Mouse (Mus musculus): Measurements from ENCODE around the gene Spsb2. TPM values are rescaled to one million over a fixed set of nuclear protein-coding genes. Genes with fewer than 3 reads are reported as not detected.
A peak's percentile ranks its signal among the peaks of the same experiment; 100 is the strongest.
"Not testable (repeated sequence)": the region's sequence is repeated elsewhere in the genome, so short reads cannot be mapped to it uniquely, and the experiment has no call there.

Spsb2 gene
- polyA plus RNA-seq, 1 experiment from 2014 or later = 5.7 TPM

DNA sequence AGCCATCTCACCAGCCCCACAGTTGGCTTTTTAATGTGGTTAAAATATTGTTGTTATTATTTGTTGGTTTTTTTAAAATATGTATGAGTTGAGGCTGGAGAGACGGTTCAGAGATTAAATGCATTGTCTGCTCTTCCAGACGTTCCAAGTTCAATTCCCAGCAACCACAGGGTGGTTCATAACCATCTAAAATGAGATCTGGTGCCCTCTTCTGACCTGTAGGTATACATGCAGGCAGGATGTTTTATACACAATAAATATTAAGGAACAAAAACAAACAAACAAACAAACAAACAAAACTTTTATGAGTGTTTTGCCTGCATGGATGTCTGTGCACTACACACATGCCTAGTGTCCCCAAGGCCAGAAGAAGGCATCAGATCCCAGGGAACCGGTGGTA lies 5.4 kb upstream of the Spsb2 start:
- H3K9ac ChIP-seq (ENCODE audit: low read length) = no peak overlapping the region
- no peak overlapping the region for H3K4me3 ChIP-seq (ENCODE audit: control insufficient read depth in 1 of 2, insufficient read depth in 1 of 2, low read depth in 1 of 2, low read length in 2 of 2)
- 81% methylated on average over 3 of the region's 3 CpGs for WGBS
- no peak overlapping the region for H3K4me2 ChIP-seq (ENCODE audit: low read length)
- H3K27me3 ChIP-seq (ENCODE audit: control insufficient read depth, insufficient read depth, low read length) = no peaks in the 10 kb centered on the region
- ATAC-seq (ENCODE audit: insufficient number of reproducible peaks, insufficient read depth, low FRiP score, low read depth) = no peak
- peaks cover 7 to 23% of the 10 kb centered on the region in 2 experiments for H3K4me1 ChIP-seq (ENCODE audit: control insufficient read depth in 2 of 2, insufficient read depth in 2 of 2, low read length in 2 of 2)
- H3K27ac ChIP-seq (replicated peaks in 1 of 2; ENCODE audit: control insufficient read depth in 1 of 2, insufficient read depth in 1 of 2, low read depth in 2 of 2, low read length in 2 of 2) = no peak overlapping the region
- H3K9me3 ChIP-seq (ENCODE audit: control insufficient read depth, low read length) = no peaks in the 10 kb centered on the region
- no peaks in the 10 kb centered on the region for H3K36me3 ChIP-seq (ENCODE audit: control insufficient read depth, insufficient read depth, low read length)

DNA sequence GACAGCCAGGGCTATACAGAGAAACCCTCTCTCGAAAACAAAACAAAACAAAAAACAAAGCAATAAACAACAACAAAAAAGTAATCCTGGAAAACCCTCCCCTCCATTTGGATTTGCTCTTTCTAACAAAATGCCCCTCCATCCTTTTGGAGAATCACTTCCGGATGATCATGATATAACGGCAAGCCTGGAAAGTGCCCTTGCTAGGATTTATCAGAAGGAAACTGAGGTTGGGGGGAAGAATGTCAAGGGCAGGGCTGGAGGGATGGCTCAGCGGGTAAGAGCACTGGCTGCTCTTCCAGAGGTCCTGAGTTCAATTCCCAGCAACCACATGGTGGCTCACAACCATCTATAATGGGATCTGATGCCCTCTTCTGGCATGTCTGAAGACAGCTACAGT lies 4.8 kb upstream of the Spsb2 start:
- 93% methylated on average over 4 of the region's 4 CpGs for WGBS
- H3K36me3 ChIP-seq (ENCODE audit: control insufficient read depth, insufficient read depth, low read length); ATAC-seq (ENCODE audit: insufficient number of reproducible peaks, insufficient read depth, low FRiP score, low read depth); H3K27me3 ChIP-seq (ENCODE audit: control insufficient read depth, insufficient read depth, low read length); H3K9me3 ChIP-seq (ENCODE audit: control insufficient read depth, low read length); H3K27ac ChIP-seq (replicated peaks in 1 of 2; ENCODE audit: control insufficient read depth in 1 of 2, insufficient read depth in 1 of 2, low read depth in 2 of 2, low read length in 2 of 2); H3K9ac ChIP-seq (ENCODE audit: low read length); H3K4me2 ChIP-seq (ENCODE audit: low read length); H3K4me3 ChIP-seq (ENCODE audit: control insufficient read depth in 1 of 2, insufficient read depth in 1 of 2, low read depth in 1 of 2, low read length in 2 of 2): not testable (repeated sequence)
- peaks cover 9 to 27% of the 10 kb centered on the region in 2 experiments for H3K4me1 ChIP-seq (ENCODE audit: control insufficient read depth in 2 of 2, insufficient read depth in 2 of 2, low read length in 2 of 2)

DNA sequence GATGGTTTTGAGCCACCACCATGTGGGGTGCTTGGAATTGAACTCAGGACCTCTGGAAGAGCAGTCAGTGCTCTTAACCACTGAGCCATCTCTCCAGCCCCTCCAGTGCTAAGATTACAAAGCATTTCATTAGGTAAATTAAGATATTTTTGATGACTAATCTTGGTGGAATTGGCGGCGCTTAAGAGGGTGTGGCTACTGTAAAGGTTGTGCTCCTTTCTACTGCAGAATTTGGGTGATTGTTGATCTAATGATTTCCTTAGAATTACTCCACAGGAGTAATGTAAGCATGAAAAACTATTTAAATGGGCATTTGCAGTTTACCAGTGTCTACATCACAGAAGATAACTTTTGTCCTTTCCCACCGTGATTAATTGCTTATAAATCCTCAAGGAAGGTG lies 4.1 kb upstream of the Spsb2 start:
- no peak overlapping the region for H3K27ac ChIP-seq (replicated peaks in 1 of 2; ENCODE audit: control insufficient read depth in 1 of 2, insufficient read depth in 1 of 2, low read depth in 2 of 2, low read length in 2 of 2)
- peaks cover 9 to 27% of the 10 kb centered on the region in 2 experiments for H3K4me1 ChIP-seq (ENCODE audit: control insufficient read depth in 2 of 2, insufficient read depth in 2 of 2, low read length in 2 of 2)
- ATAC-seq (ENCODE audit: insufficient number of reproducible peaks, insufficient read depth, low FRiP score, low read depth) = no peak
- 85% methylated on average over 3 of the region's 3 CpGs for WGBS
- no peaks in the 10 kb centered on the region for H3K27me3 ChIP-seq (ENCODE audit: control insufficient read depth, insufficient read depth, low read length)
- no peak overlapping the region for H3K4me3 ChIP-seq (ENCODE audit: control insufficient read depth in 1 of 2, insufficient read depth in 1 of 2, low read depth in 1 of 2, low read length in 2 of 2)
- no peak overlapping the region for H3K9ac ChIP-seq (ENCODE audit: low read length)
- H3K4me2 ChIP-seq (ENCODE audit: low read length) = no peak overlapping the region
- H3K36me3 ChIP-seq (ENCODE audit: control insufficient read depth, insufficient read depth, low read length) = no peaks in the 10 kb centered on the region
- no peaks in the 10 kb centered on the region for H3K9me3 ChIP-seq (ENCODE audit: control insufficient read depth, low read length)

DNA sequence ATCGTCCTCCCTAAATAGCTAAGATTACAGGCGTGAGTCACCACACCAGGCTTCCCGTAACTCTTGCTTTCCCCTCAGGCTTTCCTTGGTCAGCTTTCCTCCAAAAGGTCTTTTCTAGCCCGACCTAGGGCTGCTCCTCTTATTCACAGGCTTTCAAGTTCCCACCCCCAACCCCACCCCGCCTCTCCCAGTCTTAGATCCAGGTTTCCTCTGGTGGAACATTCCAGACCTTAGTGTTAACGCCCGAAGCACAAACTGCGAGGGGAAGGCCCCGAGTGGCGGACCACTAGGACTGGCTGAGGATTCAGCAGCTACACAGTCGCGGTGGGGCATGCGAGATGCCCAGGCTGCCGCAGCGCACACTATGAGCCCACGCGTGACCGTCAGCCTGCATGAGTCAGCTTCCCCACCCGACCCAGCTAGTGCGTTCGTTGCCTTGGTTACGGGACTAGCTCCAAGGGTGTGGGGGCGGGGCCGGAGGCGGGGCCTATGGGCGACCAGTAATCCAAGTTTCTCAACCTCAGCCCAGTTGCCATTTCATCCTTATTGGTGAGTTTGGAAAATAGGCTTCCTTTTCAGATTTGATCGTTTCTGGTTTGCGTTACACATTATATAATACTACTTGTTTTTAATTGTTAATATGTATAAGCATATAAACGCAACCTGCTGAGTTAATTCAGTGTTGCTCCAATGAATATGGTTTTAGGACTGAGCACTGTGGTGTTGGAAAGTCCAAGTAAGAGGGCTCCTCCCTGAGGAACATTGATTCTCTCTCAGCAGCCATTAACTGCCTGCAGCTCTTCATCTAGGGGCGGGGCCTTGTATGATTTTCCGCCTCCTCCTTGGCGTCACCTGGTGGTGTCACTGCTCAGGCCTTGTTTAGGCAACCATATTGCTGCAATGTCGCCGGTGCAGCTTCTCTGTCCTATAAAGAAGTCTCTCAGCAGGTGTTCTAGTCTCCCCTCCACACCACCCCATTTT lies 2.8 kb upstream of the Spsb2 start:
- peak overlapping the region; percentile 72 for H3K4me2 ChIP-seq (ENCODE audit: low read length)
- H3K9ac ChIP-seq (ENCODE audit: low read length) = peak overlapping the region; percentile 69

DNA sequence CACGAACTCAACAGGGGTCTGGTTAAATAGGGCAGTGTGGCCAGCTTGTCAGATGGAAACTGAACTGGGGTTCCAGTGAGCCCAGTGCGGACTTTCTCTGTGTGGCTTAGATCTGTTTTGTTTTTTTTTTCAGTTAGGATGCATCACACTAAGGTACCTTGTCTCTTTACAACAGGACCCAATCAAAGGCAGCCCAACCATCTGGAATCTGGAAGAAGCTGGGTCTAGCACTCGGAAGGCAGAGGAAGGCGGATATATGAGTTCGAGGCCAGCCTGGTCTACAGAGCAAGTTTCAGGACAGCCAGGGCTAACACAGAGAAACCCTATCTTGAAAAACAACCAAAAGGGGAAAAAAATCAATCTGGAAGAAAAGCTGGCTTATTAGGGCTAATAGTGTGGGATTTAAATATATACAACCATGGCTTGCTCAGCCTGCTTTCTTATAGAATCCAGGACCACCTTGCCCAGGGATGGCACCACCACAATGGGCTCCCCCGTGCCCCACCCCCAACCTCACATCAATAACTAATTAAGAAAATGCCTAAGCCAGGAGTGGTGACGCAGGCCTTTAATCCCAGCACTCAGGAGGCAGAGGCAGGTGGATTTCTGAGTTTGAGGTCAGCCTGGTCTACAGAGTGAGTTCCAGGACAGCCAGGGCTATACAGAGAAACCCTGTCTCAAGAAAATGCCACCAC lies 1.9 kb upstream of the Spsb2 start:
- Histone ChIP-seq H3K9me3 (ENCODE audit: control insufficient read depth, low read length) (no peaks in the 10 kb centered on the region), H3K4me2 (ENCODE audit: low read length) (peak overlapping the region; percentile 72), H3K27me3 (ENCODE audit: control insufficient read depth, insufficient read depth, low read length) (no peaks in the 10 kb centered on the region), H3K4me3 (ENCODE audit: control insufficient read depth in 1 of 2, insufficient read depth in 1 of 2, low read depth in 1 of 2, low read length in 2 of 2) (peak overlapping the region in 1 of 2 experiments; percentile 46; a peak in 2 of 4 replicates), H3K4me1 (ENCODE audit: control insufficient read depth in 2 of 2, insufficient read depth in 2 of 2, low read length in 2 of 2) (peaks cover 14 to 42% of the 10 kb centered on the region in 2 experiments), H3K36me3 (ENCODE audit: control insufficient read depth, insufficient read depth, low read length) (peaks cover 18% of the 10 kb centered on the region), H3K9ac (ENCODE audit: low read length) (peak overlapping the region; percentile 13), H3K27ac (replicated peaks in 1 of 2; ENCODE audit: control insufficient read depth in 1 of 2, insufficient read depth in 1 of 2, low read depth in 2 of 2, low read length in 2 of 2) (peak overlapping the region; percentile 61 to 90)
- 80% methylated on average over 7 of the region's 7 CpGs for WGBS
- no peak for ATAC-seq (ENCODE audit: insufficient number of reproducible peaks, insufficient read depth, low FRiP score, low read depth)

More for the DNA sequence above, 2.8 kb upstream of the Spsb2 start:
- H3K4me3 ChIP-seq (ENCODE audit: control insufficient read depth in 1 of 2, insufficient read depth in 1 of 2, low read depth in 1 of 2, low read length in 2 of 2) = peak overlapping the region; percentile 45 to 46
- H3K27me3 ChIP-seq (ENCODE audit: control insufficient read depth, insufficient read depth, low read length) = no peaks in the 10 kb centered on the region
- peaks cover 14 to 37% of the 10 kb centered on the region in 2 experiments for H3K4me1 ChIP-seq (ENCODE audit: control insufficient read depth in 2 of 2, insufficient read depth in 2 of 2, low read length in 2 of 2)
- no peaks in the 10 kb centered on the region for H3K9me3 ChIP-seq (ENCODE audit: control insufficient read depth, low read length)
- WGBS = 1% methylated on average over 34 of the region's 34 CpGs
- peak overlapping the region; percentile 66 to 90 for H3K27ac ChIP-seq (replicated peaks in 1 of 2; ENCODE audit: control insufficient read depth in 1 of 2, insufficient read depth in 1 of 2, low read depth in 2 of 2, low read length in 2 of 2)
- peak; percentile 70 for ATAC-seq (ENCODE audit: insufficient number of reproducible peaks, insufficient read depth, low FRiP score, low read depth)
- peaks cover 8% of the 10 kb centered on the region for H3K36me3 ChIP-seq (ENCODE audit: control insufficient read depth, insufficient read depth, low read length)

DNA sequence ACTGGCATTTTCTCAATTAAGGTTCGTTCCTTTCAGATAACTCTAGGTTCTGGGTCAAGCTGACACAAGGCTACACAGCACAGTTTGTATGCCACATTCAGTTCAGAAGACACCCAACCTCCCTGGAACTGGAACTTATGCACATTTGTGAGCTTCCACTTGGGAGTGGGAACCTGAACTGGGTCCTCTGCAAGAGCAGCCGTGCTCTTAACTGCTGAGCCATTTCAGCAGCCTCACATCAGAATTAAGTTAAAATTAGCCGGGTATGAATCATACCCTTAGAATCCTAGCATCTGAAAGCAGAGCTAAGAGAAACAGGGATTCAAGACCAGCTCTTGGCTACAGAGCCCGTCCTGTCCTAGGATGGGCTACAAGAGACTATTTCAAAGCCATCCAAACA lies 1.1 kb upstream of the Spsb2 start:
- WGBS = 47% methylated on average over 4 of the region's 4 CpGs
- peak overlapping the region; percentile 30; the same call in 1 of the 2 replicates for H3K9ac ChIP-seq (ENCODE audit: low read length)
- H3K4me2 ChIP-seq (ENCODE audit: low read length) = peak overlapping the region; percentile 98; the same call in 1 of the 2 replicates
- H3K4me3 ChIP-seq (ENCODE audit: control insufficient read depth in 1 of 2, insufficient read depth in 1 of 2, low read depth in 1 of 2, low read length in 2 of 2) = no peak overlapping the region
- no peak for ATAC-seq (ENCODE audit: insufficient number of reproducible peaks, insufficient read depth, low FRiP score, low read depth)
- peak overlapping the region; percentile 7 to 96; a peak in 2 of 4 replicates for H3K27ac ChIP-seq (replicated peaks in 1 of 2; ENCODE audit: control insufficient read depth in 1 of 2, insufficient read depth in 1 of 2, low read depth in 2 of 2, low read length in 2 of 2)
- H3K27me3 ChIP-seq (ENCODE audit: control insufficient read depth, insufficient read depth, low read length) = no peaks in the 10 kb centered on the region
- peaks cover 26% of the 10 kb centered on the region for H3K36me3 ChIP-seq (ENCODE audit: control insufficient read depth, insufficient read depth, low read length)
- H3K9me3 ChIP-seq (ENCODE audit: control insufficient read depth, low read length) = no peaks in the 10 kb centered on the region
- H3K4me1 ChIP-seq (ENCODE audit: control insufficient read depth in 2 of 2, insufficient read depth in 2 of 2, low read length in 2 of 2) = peaks cover 20 to 49% of the 10 kb centered on the region in 2 experiments

DNA sequence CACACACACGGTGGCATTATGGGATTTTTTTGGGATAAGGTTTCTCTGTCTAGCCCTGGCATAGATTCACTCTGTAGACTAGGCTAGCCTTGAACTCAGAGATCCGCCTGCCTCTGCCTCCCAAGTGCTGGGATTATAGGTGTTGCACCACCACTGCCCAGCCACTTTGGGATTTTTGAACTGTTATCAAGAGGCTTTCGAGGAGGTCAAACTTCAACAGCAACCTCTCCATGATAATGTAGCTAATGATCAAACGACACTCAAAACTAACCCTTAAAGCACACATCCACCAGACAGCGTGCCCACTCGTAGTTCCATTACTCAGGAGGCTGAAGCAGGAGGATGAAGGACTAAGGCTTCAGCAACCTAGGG lies 489 bp upstream of the Spsb2 start:
- Histone ChIP-seq H3K9ac (ENCODE audit: low read length) (peak overlapping the region; percentile 91), H3K36me3 (ENCODE audit: control insufficient read depth, insufficient read depth, low read length) (peaks cover 29% of the 10 kb centered on the region), H3K9me3 (ENCODE audit: control insufficient read depth, low read length) (no peaks in the 10 kb centered on the region), H3K4me3 (ENCODE audit: control insufficient read depth in 1 of 2, insufficient read depth in 1 of 2, low read depth in 1 of 2, low read length in 2 of 2) (peak overlapping the region in 1 of 2 experiments; percentile 68; a peak in 2 of 4 replicates), H3K4me2 (ENCODE audit: low read length) (peak overlapping the region; percentile 98), H3K27me3 (ENCODE audit: control insufficient read depth, insufficient read depth, low read length) (no peaks in the 10 kb centered on the region), H3K27ac (replicated peaks in 1 of 2; ENCODE audit: control insufficient read depth in 1 of 2, insufficient read depth in 1 of 2, low read depth in 2 of 2, low read length in 2 of 2) (peak overlapping the region; percentile 92 to 96), H3K4me1 (ENCODE audit: control insufficient read depth in 2 of 2, insufficient read depth in 2 of 2, low read length in 2 of 2) (peaks cover 21 to 53% of the 10 kb centered on the region in 2 experiments)
- no peak for ATAC-seq (ENCODE audit: insufficient number of reproducible peaks, insufficient read depth, low FRiP score, low read depth)
- WGBS = 62% methylated on average over 6 of the region's 6 CpGs
